Mouse (Mus musculus): Measurements from ENCODE around the gene Hist3h2ba.

Gene Hist3h2ba

DNA sequence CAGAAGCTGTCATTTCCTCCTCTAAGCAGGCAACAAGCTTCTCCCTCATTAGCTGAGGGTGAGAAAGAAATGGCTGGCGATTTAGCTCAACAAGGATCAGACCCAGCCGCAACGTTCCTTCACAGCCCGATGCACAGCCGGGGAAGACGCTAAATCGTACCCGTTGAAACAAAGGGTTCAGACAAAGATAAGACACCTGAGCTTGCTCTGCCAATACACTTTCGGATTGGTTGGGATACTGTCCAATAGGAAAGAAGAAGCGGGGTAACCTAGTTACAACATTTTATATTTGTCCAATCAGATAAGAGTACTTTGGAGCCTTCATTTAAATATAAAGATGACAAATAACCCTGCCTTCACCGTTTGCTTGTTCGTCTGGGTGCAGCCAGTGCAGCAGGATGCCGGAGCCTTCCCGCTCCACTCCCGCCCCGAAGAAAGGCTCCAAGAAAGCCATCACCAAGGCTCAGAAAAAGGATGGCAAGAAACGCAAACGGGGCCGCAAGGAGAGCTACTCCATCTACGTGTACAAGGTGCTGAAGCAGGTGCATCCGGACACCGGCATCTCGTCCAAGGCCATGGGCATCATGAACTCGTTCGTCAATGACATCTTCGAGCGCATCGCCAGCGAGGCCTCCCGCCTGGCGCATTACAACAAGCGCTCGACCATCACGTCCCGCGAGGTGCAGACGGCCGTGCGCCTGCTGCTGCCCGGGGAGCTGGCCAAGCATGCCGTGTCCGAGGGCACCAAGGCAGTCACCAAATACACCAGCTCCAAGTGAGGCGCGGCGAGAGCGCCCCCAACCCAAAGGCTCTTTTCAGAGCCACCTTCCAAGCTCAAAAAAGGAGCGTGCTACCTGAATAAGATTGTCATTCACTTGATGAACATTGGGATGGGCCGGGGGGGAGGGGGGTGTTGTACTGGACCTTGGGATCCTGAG lies at the start of gene Hist3h2ba:
Gene Hist3h2ba, plus strand, starts transcription at position 379 of the 938 bp plus-strand sequence.
- peak; percentile 88 for DNase-seq (ENCODE audit: low read depth, low spot score)

DNA sequence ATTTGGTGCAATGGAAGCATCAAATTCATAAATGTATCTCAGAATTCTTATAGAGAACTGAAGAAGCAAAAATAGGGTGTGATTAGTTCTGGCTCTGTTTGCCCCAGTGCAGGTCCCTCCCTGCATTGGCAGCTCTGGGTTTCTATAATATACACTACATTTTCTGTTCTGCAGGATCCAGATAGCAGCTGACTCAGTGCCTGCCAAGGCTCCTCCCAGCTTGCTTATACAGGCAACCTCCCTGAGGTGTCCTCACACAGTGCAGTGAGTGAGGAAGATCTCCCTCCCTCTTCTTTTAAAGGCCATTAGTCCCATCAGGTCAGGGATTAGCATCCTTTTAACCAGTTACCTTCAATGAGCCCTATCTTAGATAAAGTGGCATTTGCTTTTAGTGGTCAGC lies 47.6 kb upstream of the Hist3h2ba start:
- DNase-seq (ENCODE audit: low read depth, low spot score) = no peak

DNA sequence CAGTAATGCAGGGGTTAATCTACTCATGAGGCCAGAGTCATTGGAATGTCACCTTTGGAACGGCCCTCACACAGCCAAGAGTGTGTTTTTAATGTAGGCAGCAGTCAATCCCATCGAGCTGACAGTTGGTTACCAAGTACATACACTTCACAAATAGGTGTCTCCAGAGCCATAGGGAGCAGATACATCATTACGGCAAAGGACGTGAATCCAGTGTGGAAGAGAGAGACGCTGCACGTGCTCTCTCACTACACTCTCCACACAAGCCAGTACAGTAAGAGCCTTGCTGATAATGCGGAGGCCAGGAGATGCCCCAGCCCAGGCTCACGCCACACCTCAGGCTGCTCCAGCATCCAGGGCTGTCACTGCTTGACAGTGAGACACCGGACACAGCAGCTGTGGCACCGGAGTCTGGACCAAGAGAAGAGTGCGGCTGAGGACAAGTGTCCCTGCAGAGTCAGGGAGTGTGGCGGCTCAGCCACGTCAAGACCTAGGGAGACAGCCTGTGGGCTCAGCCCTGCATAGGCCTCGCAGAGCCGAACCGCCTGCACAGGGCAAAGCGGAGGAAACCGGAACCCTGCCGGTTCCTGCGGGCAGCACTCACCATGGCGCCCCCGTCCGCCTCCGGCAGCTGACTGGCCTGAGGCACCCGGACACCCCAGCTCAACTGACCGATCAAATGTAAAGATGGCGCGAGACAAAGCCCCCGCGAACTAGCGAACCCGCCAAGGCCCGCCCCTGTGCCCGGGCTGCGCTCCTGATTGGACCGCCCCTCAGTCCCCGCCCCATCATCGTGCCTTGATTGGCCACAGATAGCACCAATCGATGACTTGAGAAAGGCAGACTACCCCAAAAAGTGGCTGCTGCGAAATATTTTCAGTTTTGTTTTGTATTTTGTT lies 45.0 kb upstream of the Hist3h2ba start, which contains the start of gene Zfp39:
Gene Zfp39, minus strand, starts transcription at position 715 of the 899 bp plus-strand sequence.
- DNase-seq (ENCODE audit: low read depth, low spot score) = peak; percentile 96

DNA sequence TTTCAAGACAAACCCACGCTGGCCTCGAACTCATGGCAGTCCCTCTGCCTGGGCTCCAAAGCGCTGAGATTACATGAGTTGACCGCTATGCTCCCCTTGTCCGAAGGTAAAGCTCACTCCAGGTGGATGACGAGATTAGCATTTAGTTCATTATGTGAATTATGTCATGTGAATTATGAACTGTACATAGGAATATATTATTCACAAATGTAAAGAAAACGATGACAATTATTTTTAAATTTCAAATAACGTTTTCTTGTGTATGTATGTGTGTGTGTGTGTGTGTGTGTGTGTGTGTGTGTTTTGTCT lies 44.4 kb upstream of the Hist3h2ba start:
- no peak for DNase-seq (ENCODE audit: low read depth, low spot score)

DNA sequence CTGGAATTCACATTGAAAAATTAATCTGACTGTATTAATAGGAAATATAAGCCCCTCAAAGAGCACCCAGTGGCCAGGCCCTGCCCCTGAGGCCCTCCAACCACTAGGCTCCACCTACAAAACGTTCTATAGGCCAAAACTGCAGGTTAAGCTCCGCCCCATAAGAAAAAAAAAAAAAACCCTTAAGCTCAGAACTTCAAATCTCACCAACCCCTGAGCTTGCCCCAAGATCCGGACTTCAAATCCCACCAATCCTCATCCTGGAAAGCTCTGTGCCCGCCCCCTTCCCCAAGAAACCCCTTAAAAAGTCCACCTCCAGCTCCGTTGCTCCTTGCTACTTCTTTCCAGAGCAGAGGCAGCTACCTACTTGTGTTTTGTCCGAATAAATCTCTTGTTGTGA lies 43.9 kb upstream of the Hist3h2ba start:
- DNase-seq (ENCODE audit: low read depth, low spot score) = peak; percentile 85

DNA sequence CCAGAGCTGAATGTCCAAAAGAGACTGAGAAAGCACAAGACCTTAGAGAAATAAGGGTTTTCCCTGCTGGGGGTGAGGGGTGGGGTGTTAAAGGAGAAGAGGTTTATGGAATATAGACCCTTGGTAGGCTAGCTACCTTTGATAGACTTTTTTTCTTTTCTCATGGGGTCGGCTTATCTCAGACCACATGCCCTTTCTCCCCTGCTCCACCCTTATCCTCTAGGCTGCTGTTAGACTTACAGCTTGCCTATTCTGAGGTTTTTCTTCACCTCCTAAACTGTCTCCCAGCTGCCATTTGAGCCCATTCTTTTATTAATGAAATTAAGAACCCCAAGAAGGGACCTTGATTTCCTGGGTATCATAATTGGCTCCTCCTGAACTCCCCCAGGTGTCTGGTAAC lies 34.9 kb upstream of the Hist3h2ba start:
- no peak for DNase-seq (ENCODE audit: low read depth, low spot score)

DNA sequence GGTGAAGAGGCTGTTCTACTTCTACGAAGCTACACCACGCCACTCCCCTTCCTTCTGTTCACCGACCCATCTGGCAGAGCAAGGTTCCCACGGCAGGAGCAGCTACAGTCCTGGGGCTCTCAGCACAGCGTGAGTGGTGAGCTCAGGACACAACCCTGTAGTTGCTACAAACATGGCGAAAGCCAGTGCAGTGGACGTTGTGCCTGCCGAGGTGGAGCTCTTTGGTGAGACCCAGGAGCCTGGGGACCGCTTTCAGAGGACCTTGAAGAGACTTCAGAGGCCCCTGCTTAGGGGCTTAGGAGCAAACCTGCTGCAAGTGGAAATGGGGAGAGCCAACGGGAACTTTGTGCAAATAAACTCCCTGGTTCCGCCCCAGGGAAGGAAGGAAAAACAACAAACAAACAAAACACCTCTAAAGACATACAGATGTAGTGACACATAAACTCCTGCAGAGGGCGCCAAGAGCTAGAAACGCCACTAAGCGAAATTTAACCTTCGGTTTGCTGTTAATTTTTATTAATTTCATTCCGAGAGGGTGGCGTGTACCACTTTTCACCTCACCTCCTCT lies 34.2 kb upstream of the Hist3h2ba start:
- DNase-seq (ENCODE audit: low read depth, low spot score) = peak; percentile 54

DNA sequence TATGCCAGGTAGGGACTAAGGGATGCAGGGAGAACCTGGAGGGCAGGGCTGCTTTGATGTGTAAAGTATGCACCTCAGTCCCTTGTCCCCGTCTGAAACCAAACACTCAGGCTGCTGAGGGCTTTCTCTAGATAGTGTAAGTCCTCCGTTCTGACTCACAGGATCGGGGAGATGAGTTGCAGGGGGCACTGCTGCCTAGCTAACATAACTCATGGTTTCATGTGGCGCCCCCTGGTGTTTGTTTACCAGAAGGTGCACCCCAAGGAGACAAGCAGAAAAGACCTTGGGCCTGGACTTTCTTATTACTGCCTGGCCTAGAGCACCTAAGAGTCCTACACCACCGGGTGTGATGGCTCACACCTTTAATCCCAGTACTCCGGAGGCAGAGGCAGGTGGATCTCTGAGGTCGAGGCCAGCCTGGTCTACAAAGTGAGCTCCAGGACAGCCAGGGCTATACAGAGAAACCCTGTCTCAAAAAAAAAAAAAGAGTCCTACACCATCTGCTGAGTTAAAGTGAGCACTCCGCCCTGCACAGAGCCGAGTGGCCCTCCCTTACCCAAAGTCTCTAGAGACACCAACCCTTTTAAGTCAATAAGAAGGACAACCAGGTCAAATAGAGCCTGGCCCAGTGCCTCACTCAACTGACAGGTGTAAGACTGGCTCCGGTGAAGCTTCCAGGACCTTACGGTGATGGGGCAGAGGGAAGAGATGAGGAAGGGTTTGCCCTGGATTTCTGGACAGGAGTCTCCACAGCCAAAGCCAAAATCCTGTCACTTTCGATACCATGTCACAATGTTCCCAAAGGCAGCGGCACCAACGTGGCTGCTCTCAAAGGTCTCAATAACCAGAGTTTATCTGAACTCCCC lies 31.6 kb upstream of the Hist3h2ba start:
- peak; percentile 89 for DNase-seq (ENCODE audit: low read depth, low spot score)

DNA sequence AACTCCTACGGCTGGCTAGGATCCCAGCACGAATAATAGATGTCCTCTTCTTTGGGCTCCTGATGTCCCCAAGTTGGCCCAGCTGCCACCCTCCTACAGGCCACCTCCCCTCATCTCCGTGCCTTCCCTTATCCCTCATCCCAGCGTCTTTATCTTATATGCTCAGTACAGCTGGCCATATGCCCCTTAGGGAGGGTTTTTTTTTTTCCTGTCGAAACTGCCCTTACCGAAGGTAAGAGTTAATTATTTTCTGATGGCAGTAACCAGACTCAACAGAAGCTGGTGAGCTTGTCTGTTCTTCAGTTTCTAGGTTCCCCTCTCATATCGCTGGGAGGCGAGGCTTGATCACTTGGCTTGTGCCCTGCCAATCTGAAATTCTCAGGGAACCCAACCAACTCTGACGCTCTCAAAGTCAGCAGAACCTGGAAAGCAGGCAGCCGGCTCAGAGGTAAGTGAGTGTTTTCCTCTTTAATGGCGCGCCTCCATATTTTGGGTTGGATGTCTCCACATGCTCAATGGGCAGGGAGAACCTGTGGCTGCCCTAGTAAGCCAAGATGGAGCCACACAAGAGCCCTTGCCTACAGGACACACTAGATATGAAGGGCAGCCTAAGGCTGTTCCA lies 30.9 kb upstream of the Hist3h2ba start, which contains the start of gene Btnl10:
Gene Btnl10, plus strand, starts transcription at position 164 of the 622 bp plus-strand sequence.
- DNase-seq (ENCODE audit: low read depth, low spot score) = no peak

DNA sequence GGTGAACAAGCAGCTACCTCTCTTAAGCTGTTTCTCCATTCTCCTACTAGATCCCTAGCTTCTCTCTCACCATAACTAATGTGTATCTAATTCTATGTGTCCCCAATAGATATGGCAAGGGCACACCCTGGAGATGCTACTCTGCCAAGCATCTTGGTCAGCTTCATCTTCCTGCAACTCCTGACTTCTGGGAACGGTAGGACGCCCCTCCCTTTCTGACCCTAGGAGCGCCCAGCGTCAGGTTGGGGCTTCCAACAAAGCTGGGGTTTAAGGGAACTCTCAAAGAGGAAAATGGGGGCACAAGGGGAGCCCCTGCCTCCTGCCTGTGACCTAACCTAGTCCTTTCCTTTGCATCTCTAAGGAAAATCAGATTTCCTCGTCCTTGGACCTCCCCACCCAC lies 30.0 kb upstream of the Hist3h2ba start:
- no peak for DNase-seq (ENCODE audit: low read depth, low spot score)

DNA sequence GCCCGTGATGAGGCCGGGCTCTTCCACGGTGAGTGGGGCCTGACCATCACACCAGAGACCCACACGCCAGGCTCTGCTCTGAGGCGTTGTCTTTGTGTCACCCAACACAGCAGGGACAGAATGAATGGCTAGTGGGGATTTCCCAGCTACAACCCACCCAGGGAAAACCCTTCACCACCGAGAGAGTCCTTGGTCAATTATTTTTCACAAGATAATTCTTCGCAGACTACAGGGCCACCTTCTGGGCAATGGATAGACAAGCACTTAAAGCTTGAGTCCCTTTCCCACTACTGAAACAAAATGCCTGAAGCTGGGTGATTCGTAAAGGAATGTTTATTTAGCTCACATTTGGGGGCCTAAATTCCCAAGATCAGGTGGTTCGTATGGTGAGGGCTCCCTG lies 26.3 kb upstream of the Hist3h2ba start:
- no peak for DNase-seq (ENCODE audit: low read depth, low spot score)

DNA sequence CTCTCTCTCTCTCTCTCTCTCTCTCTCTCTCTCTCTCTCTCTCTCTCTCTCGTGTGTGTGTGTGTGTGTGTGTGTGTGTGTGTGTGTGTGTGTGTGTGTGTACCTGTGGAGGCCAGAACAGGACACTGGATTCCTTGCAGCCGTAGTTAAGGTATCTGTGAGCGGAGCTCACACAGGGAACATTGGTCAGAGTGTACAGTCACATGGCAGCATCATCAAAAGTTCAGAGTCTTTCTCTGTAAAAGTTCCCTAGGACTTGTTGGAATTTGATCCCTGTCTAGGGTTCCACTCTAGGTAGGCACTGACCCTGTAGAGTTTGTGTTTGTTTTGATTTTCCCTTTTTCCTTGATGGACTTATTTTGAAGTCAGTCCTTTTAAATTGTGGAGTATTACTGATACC lies 22.1 kb upstream of the Hist3h2ba start:
- no peak for DNase-seq (ENCODE audit: low read depth, low spot score)

DNA sequence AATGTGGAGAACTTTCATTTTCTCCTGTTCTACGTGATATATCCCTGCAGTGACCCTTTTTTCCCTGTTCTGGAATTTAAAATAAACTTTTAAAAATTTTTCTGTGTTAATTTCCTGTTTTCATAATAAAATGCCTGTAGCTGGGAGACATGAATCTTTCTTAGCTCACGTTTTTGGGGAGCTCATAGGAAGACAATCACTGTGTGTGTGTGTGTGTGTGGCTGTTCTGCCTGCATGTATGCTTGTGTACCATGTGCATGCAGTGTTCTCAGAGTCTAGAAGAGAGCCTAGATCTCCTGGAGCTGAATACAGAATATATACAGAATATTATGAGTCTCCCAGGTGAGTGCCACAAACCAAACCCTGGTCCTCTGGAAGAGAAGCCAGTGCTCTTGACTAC lies 21.7 kb upstream of the Hist3h2ba start:
- DNase-seq (ENCODE audit: low read depth, low spot score) = no peak

DNA sequence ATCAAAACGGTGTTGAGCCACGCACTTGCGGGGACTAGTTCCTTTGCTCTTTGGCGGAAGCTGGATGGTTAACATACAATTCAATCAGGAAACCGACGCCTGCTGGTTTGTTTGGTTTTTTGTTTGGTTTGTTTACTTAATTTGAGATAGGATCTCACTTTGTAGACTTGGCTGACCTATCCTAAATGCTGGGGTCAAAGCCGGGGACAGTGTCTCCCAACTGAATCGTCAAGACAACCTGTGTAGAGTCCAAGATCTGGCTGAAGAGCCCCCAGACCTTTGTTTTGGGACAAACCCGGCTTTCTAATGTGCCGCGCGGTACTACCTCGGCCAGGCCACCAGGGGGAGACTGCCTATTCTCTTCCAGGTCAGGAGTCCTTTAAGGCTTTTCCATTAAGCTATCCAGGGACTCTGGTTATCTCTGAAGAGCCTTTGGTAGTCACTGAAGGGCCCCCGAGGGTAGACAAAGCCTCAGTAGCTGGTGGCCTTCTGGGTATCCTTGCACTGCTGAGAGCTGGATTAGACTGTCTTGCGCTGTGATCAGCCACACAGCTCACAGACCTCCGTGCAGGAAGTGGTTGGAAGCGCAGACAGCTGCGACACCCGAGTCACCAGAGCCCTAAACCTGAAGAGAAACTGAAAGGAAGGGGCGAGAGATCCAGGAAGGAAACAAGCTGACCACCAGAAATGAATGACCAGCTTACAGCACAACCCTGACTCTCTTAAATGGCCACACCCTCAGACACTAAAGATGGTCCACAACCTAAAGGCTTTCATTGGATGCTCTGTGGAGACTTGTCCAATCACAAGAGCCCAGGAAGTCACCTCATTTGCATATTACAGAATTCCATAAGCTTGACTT lies 20.7 kb upstream of the Hist3h2ba start:
- DNase-seq (ENCODE audit: low read depth, low spot score) = peak; percentile 64

DNA sequence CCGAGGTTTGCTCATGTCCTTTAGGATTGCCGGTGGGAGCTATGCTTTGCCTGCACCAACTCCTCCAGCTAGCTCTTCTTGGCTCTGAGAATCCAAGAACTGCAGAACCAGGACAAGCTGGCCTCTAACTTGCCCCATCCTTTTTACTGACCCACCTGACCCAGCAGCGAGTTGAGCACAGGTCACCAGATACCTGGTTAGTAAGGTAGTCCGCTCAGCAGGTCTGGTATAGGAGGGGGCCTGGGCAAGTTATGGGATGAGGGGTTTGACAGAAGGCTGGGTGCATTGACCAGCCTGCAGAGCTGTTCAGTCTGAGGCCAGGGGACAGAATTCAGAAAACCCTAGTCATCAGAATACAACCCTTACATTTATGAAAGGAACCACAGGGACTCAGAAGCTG lies 19.7 kb upstream of the Hist3h2ba start:
- DNase-seq (ENCODE audit: low read depth, low spot score) = no peak

DNA sequence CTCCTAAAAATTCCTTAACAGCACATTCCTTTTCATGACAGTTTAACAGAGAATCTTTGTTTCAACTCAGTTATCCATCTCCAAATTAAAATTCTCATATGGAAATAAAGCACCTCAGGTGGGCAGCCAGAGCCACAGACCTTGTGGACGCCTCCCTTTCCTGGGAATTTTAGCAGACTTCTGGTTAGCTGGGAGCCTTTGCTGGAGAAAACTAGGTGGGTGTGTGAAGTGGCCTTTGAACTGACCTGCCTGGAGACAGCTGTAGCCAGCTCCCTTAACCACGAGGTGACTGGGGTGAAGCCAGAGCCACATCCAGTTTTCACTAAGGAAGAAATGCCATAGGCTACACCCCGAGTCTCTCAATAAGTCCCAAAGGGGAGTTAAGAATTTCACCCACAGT lies 19.1 kb upstream of the Hist3h2ba start:
- no peak for DNase-seq (ENCODE audit: low read depth, low spot score)

DNA sequence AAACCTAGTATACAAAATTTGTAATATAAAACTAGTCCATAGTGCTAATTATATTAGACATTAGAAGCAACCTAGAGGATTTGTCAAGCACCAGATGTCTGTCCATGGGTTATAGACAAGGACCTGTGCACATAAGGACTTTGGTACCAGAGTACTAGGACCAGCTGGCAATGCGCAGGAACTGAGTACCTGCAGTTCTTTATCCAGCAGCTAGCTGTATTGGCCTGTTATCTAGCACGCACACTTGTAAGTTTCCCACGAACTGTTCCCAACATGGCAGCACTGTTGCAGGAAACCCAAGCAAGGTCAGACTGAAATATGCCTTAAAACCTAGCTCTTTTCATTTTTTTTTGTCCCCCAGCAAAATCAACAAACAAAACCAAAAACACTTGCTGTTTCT lies 18.5 kb upstream of the Hist3h2ba start:
- no peak for DNase-seq (ENCODE audit: low read depth, low spot score)

DNA sequence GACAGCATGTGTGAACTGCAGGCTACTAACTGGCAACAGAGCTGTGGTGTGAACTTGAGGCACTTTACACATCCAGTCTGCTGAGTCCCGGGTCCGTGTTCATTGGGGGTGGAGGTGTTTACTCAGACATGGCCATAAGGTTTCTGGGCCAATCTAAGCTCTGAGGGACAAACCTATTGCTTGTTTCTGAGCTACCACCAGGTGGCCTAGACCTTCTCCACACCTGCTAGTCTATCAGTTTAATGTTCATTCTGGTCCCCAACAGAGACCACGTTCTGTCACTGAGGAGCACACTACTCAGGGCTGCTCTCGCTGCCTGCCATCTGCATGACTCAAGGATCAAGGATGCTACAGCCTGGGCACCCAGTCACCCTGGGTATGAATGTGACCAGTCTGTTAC lies 17.1 kb upstream of the Hist3h2ba start:
- DNase-seq (ENCODE audit: low read depth, low spot score) = no peak

DNA sequence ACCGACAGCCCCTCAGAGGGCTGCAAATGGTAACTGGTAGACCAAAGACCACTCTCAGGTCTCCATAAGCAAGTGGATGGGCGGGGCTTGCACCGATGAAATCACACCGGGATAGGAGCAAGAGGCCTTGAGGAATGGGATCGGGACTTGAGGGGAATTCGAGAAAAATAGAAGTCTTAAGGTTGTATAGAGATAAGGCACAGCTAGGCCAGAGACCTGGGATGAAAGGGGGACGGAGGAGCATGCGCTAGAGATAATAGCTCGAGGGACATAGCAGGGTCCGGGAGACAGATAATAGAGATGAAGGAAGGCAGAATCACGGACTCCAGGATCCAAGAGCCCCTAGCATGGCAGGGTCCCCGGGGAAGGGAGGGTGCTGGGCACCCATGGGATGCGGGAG lies 10.8 kb upstream of the Hist3h2ba start:
- DNase-seq (ENCODE audit: low read depth, low spot score) = peak; percentile 52

All from ZHBTc4 (cell line).